Mouse (Mus musculus) erythroblast, embryonic 14.5 days (primary cell): ENCODE data around the gene Mcub. TPM values are rescaled to one million over a fixed set of nuclear protein-coding genes. Genes with fewer than 3 reads are reported as not detected.

Source experiments
- H3K27me3 ChIP-seq: 2 replicates; pipeline ENCODE4 v1.6.1; 2012; ENCODE audit warnings: inconsistent platforms; ENCODE audit not compliant: control insufficient read depth
- H3K36me3 ChIP-seq: 2 replicates; pipeline ENCODE4 v1.6.1; 2012; ENCODE audit warnings: mild to moderate bottlenecking, inconsistent platforms; ENCODE audit not compliant: control insufficient read depth
- H3K4me1 ChIP-seq: 2 replicates; pipeline ENCODE4 v1.6.1; 2012; ENCODE audit warnings: inconsistent platforms; ENCODE audit not compliant: control insufficient read depth
- H3K4me3 ChIP-seq: replicated peaks from 2 replicates; pipeline ENCODE3; 2012; ENCODE audit warnings: moderate library complexity, mild to moderate bottlenecking, inconsistent platforms
- H3K9me3 ChIP-seq: 2 replicates; pipeline ENCODE4 v1.6.1; 2012; ENCODE audit warnings: low read length, inconsistent platforms, mixed read lengths; ENCODE audit not compliant: control insufficient read depth
- GATA1 ChIP-seq: IDR thresholded peaks from 2 replicates; pipeline ENCODE4 v1.6.1; 2012; ENCODE audit warnings: low read length, inconsistent platforms, mixed read lengths
- TAL1 ChIP-seq: IDR thresholded peaks from 3 replicates; pipeline ENCODE4 v1.6.1; 2012; ENCODE audit warnings: low read length, inconsistent platforms, mixed read lengths
- polyA plus RNA-seq: library from polyadenylated mRNA; stranded (reverse); fragments of >175 nt; gene quantifications from 2 replicates; pipeline ENCODE4 v1.2.3, GENCODE M21; 2012

Gene Mcub
- polyA plus RNA-seq, 1 experiment: 4.8 TPM

DNA sequence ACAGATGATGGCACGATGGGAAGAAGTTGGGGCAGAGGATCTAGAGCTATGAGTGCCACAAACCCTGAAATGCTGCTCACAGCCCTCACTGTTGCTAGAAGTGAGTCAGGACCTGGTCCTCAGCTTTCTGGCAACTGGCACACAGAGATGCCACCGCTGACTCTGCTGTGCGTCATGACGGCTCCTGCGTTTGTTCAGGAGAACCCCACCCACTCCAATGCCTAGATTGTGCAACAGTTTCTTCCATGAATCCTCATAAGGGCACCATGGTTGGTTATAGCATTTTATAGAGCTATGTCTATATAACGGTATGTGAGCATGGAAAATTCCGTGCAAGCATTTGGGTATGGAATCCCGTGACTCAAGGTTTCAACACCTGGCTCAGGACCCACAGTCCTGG lies 5.3 kb downstream of the Mcub start:
- H3K27me3 ChIP-seq: peaks cover 15% of the 10 kb centered on the region
- H3K4me3 ChIP-seq: no peak overlapping the region
- H3K4me1 ChIP-seq: peaks cover 7% of the 10 kb centered on the region
- no peaks in the 10 kb centered on the region for H3K36me3 ChIP-seq
- no peaks in the 10 kb centered on the region for H3K9me3 ChIP-seq
- TF ChIP-seq GATA1: no peak

DNA sequence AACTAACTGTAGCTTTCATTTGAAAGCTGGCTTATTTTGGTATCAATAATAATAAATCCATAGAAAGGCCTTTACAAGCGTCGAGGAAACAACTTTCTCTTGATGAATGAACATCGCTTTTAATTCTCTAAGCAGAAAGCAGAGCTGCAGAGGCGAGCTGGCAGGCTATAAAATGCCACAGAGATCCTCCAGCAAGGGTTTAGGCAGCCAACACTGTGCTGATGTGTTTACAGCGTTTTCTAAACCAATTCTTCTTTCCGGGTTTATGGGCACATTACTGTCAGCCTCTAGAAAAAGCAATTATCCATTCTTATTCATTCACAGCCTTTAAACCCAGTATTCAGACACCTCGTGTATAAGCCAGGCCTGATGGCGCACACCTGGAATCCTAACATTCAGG lies 7.5 kb downstream of the Mcub start:
- Histone ChIP-seq H3K4me1 (no peaks in the 10 kb centered on the region), H3K9me3 (peaks cover 1% of the 10 kb centered on the region), H3K4me3 (no peak overlapping the region), H3K36me3 (no peaks in the 10 kb centered on the region), H3K27me3 (no peaks in the 10 kb centered on the region)
- no peak for TF ChIP-seq GATA1

DNA sequence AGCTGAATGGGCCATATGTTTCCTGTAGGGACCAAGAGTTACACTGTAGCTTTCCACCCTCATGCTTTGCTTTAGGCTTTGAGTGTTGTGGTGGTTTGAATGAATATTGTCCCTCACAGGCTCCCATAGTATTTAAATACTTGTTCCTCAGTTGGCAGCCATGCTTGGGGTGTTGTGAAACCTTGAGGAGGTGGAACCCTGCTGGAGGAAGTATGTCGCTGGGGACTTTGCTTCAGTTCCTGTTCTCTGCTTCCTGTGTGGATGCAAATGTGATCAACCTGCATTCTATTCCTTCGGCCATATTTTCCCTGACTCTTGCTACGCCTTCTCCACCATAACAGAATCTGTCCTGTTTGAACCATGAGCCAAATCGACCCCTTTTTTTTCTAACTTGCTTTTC lies 16.7 kb downstream of the Mcub start:
- H3K9me3 ChIP-seq: peaks cover 2% of the 10 kb centered on the region
- no peaks in the 10 kb centered on the region for H3K36me3 ChIP-seq
- no peaks in the 10 kb centered on the region for H3K4me1 ChIP-seq
- TF ChIP-seq TAL1 (no peak), GATA1 (no peak)
- H3K4me3 ChIP-seq: no peak overlapping the region
- no peaks in the 10 kb centered on the region for H3K27me3 ChIP-seq

DNA sequence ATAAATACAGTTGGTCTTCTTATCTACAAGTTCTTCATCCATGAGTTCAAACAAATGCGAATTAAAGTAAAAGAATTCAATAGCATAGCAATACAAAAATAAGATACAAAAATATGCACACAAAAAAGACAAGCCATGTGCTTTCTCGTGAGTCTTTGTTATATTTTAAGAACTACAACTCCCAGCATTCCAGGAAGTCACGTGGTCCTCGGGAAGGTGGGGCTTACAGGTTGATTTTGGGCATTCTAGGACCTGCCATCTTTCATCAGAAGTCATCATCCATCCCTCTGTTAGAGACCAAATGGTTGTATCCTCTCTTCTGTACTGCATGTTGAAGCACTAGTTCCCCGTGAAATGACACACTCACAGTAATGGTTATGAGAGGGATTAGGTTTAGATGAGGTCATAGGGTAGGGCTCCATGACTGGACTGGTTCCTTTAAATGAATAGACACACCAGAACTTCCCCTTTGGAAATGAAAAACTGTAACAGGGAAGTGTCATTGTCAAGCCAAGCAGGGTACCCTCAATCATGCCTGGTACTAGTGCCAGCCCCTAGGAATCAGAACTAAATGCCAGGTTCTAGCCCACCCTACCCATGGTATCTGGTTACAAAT lies 20.7 kb downstream of the Mcub start:
- no peaks in the 10 kb centered on the region; the same call in 1 of the 2 replicates for H3K9me3 ChIP-seq
- H3K4me3 ChIP-seq: no peak overlapping the region
- H3K27me3 ChIP-seq: no peaks in the 10 kb centered on the region
- H3K36me3 ChIP-seq: no peaks in the 10 kb centered on the region
- peaks cover 9% of the 10 kb centered on the region for H3K4me1 ChIP-seq
- TF ChIP-seq GATA1 (no peak), TAL1 (no peak)

DNA sequence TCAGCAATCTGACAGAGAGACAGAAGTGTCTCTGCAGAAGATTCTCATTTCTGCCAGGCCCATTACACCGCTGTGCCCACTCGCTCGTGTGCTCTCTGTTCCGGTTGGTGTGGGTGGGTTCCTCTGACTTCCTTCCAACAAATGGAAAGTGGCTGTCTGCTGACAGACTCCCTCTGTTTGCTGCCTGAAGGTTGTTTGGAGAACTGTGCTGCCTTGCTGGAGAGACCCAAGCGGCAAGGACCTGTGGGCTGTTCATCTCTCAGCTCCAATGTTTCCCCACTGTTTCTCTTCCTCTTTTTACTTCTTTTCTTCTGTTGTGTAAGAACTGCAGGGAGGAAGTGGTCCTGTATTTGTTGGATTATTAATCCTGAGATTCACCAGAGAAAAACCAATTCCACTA lies 21.6 kb downstream of the Mcub start:
- Histone ChIP-seq H3K27me3 (no peaks in the 10 kb centered on the region), H3K9me3 (no peaks in the 10 kb centered on the region), H3K36me3 (no peaks in the 10 kb centered on the region), H3K4me3 (no peak overlapping the region), H3K4me1 (peaks cover 9% of the 10 kb centered on the region)
- TF ChIP-seq TAL1 (no peak), GATA1 (no peak)

DNA sequence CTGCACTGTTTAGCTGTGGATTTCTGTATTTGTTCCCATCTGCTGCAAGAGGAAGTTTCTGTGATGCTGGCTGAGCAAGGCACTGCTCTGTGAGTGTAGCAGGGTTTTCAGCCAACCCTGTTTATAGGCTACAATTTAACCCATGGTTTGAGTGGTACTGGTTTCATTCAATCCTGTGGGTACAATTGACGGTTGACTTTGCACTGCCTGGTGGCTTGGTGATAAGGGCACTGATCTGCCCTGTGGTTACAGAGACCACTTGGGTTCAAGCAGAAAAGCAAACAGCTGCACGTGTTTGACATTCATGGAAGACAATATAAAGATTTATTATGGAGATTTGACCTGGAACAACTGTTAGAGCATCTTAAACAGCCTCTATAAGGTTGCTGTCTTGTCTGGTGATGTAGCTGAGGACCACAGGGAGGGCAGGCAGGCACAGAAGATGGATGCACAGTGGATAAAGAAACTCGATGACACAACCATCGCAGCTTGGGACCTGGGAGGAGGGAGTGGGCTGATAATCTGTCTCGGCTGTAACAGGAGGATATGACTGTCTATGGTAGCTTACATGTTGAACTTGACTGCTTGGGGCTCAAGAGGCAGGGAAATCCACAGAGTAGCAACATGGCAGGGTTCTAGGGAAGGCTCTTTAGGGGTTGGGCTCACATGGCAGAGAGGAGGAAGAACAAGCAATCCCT lies 23.6 kb downstream of the Mcub start:
- Histone ChIP-seq H3K4me1 (peaks cover 9% of the 10 kb centered on the region), H3K36me3 (no peaks in the 10 kb centered on the region), H3K27me3 (no peaks in the 10 kb centered on the region), H3K9me3 (no peaks in the 10 kb centered on the region), H3K4me3 (no peak overlapping the region)
- TF ChIP-seq GATA1 (no peak), TAL1 (no peak)

DNA sequence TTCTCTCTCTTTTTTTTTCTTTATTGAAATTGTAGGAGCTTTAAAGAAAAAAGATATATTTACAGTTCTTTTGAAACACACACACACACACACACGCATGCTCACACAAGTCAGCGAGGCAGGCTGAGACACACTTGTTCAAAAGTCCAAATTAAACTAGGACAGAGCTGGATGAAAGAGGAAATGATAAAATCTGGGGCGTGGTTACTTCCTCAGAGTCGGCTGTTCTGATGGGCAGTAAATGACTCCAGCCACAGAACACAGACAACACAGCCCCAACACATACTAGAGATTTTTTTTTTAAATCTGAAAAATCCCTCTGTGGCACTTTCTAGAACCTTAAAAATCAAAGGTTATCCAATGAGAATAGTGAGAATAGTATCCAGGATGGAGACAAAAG lies 26.2 kb downstream of the Mcub start:
- TF ChIP-seq TAL1 (no peak), GATA1 (no peak)
- H3K36me3 ChIP-seq: no peaks in the 10 kb centered on the region
- H3K27me3 ChIP-seq: no peaks in the 10 kb centered on the region
- H3K4me3 ChIP-seq: no peak overlapping the region
- H3K4me1 ChIP-seq: peaks cover 9% of the 10 kb centered on the region
- no peaks in the 10 kb centered on the region for H3K9me3 ChIP-seq

DNA sequence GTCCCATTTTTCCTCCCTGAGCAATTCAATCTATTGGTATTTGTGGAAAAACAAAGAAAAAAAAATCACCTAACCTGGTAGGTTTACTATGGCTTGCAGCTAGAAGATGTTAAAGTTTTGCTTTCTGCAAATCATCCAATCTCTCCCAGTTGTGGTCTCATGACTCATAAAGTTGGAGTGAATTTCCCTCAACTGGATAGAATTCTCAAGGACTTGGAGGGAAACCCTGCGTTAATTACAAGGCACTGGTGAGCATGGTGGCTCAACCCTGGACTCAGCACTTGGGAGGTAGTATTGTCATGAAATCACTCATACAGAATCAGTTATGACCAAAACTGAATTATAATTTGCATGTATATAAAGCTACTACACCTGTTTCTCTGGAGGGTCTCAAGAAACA lies 28.7 kb downstream of the Mcub start:
- TF ChIP-seq GATA1 (no peak), TAL1 (no peak)
- H3K4me1 ChIP-seq: peaks cover 4% of the 10 kb centered on the region

DNA sequence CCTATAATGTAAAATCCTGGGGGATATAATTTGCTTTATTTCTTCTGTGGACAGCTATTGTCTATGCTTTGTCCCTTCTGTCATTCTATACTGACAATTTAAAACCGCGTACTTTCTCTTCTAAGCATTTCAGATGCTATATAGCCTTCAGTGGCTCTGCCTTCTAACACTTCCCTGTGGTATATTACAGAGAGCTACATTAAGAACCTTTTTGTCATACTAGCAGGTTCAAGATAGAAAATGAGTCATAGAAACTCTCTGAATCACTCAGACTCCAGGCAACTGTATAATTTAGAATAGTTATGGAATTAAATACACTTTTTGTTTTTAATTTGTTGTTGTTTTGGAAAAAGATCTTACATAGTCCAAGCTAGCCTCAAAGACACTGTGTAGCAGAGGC lies 29.2 kb downstream of the Mcub start:
- Histone ChIP-seq H3K4me1 (no peaks in the 10 kb centered on the region), H3K9me3 (no peaks in the 10 kb centered on the region), H3K4me3 (no peak overlapping the region), H3K36me3 (no peaks in the 10 kb centered on the region), H3K27me3 (no peaks in the 10 kb centered on the region)
- TF ChIP-seq GATA1 (no peak), TAL1 (no peak)

More for the DNA sequence above, 28.7 kb downstream of the Mcub start:
- H3K27me3 ChIP-seq: no peaks in the 10 kb centered on the region
- H3K36me3 ChIP-seq: no peaks in the 10 kb centered on the region
- no peaks in the 10 kb centered on the region for H3K9me3 ChIP-seq
- no peak overlapping the region for H3K4me3 ChIP-seq
